Comparison of ENCODE assay signal across 34 mouse cellular contexts in genomic region chr10:105899225-105899624, GRCm38 (mm10).
"Had no signal": no experiment of that assay in that cellular context is flagged by ENCODE, and none has a peak within 500 bp of the region (broad histone marks: within the 10 kb centered on the region; RNA-seq: fewer than 3 reads in every experiment).

No protein-coding gene starts in this region.

- H3K4me2 ChIP-seq: heart, embryonic 11.5 days; heart, embryonic 12.5 days; heart, embryonic 13.5 days; heart, embryonic 15.5 days; hindbrain, embryonic 12.5 days; hindbrain, embryonic 13.5 days; hindbrain, embryonic 14.5 days; hindbrain, embryonic 15.5 days; intestine, embryonic 15.5 days; kidney, embryonic 15.5 days had no signal

- DNase-seq: heart, postnatal 10 days; heart, postnatal 14 days; heart, postnatal 36 days; heart, postnatal 4 days; kidney, adult 11 months; kidney, adult 18-20 months; kidney, adult 2 months; kidney, adult 8-10 months; kidney, adult 9 months; kidney, postnatal 10 days; kidney, postnatal 14 days; kidney, postnatal 25 days; kidney, postnatal 36 days; kidney, postnatal 4 days; layer of hippocampus, adult 9-11 months; layer of hippocampus, postnatal 36 days had no signal

- H3K9me3 ChIP-seq: heart, embryonic 10.5 days; heart, embryonic 12.5 days; heart, embryonic 13.5 days; heart, embryonic 15.5 days; hindbrain, embryonic 10.5 days; hindbrain, embryonic 12.5 days; hindbrain, embryonic 13.5 days; hindbrain, embryonic 15.5 days; intestine, embryonic 15.5 days; kidney, embryonic 15.5 days had no signal

- ATAC-seq: inflammation-experienced regulatory T-cells, adult 6 months; intestine, embryonic 15.5 days; intestine, embryonic 16.5 days; intestine, postnatal 0 days had no signal

- H3K36me3 ChIP-seq: heart, embryonic 10.5 days; heart, embryonic 12.5 days; heart, embryonic 13.5 days; heart, embryonic 15.5 days; hindbrain, embryonic 10.5 days; hindbrain, embryonic 12.5 days; hindbrain, embryonic 13.5 days; hindbrain, embryonic 15.5 days; intestine, embryonic 15.5 days; kidney, embryonic 15.5 days had no signal

- H3K27me3 ChIP-seq: heart, embryonic 12.5 days; heart, embryonic 13.5 days; heart, embryonic 15.5 days; hindbrain, embryonic 12.5 days; hindbrain, embryonic 13.5 days; hindbrain, embryonic 15.5 days; intestine, embryonic 15.5 days; kidney, embryonic 15.5 days had no signal

- H3K4me1 ChIP-seq: heart, embryonic 10.5 days; heart, embryonic 12.5 days; heart, embryonic 13.5 days; heart, embryonic 15.5 days; hindbrain, embryonic 15.5 days; intestine, embryonic 15.5 days; kidney, embryonic 15.5 days had no signal

- H3K4me3 ChIP-seq: heart, embryonic 10.5 days; heart, embryonic 12.5 days; heart, embryonic 13.5 days; heart, embryonic 15.5 days; hindbrain, embryonic 10.5 days; hindbrain, embryonic 12.5 days; hindbrain, embryonic 13.5 days; hindbrain, embryonic 15.5 days; intestine, embryonic 15.5 days; kidney, embryonic 15.5 days; layer of hippocampus, adult 2 months had no signal

- H3K9ac ChIP-seq: heart, embryonic 12.5 days; heart, embryonic 13.5 days; heart, embryonic 15.5 days; hindbrain, embryonic 12.5 days; hindbrain, embryonic 13.5 days; hindbrain, embryonic 14.5 days; hindbrain, embryonic 15.5 days; intestine, embryonic 15.5 days; kidney, embryonic 15.5 days had no signal

- H3K27ac ChIP-seq: heart, embryonic 10.5 days; heart, embryonic 13.5 days; heart, embryonic 15.5 days; hindbrain, embryonic 10.5 days; hindbrain, embryonic 12.5 days; hindbrain, embryonic 13.5 days; hindbrain, embryonic 14.5 days; hindbrain, embryonic 15.5 days; hindbrain, postnatal 0 days; intestine, embryonic 15.5 days; kidney, embryonic 15.5 days; kidney, postnatal 0 days; layer of hippocampus, adult 2 months had no signal
